Mouse (Mus musculus) kidney, postnatal 36 days (tissue): Measurements from ENCODE around the gene Ccdc191.

Experiments used
- DNase-seq, 2 experiments: peaks; one replicate each; pipeline ENCODE4 v3.0.0; 2021 to 2022; ENCODE audit warnings: mixed read lengths in 2 of 2

Ccdc191 gene

GRCm38 (mm10) chr16:43994623-43995022 lies 105.0 kb downstream of the Ccdc191 start:
- DNase-seq, result no peak

GRCm38 (mm10) chr16:43999111-43999510 lies 109.5 kb downstream of the Ccdc191 start:
- DNase-seq, result no peak

GRCm38 (mm10) chr16:43999541-43999940 lies 109.9 kb downstream of the Ccdc191 start:
- no peak for DNase-seq

GRCm38 (mm10) chr16:44002086-44002485 lies 112.5 kb downstream of the Ccdc191 start:
- DNase-seq, result no peak

- no peak for DNase-seq
Measured at GRCm38 (mm10) chr16:44011010-44011409, 121.4 kb downstream of the Ccdc191 start.
